Comparison of ENCODE assay signal across 18 mouse cellular contexts in genomic region chr17:91088991-91089390, GRCm38 (mm10). TPM values are rescaled to one million over a fixed set of nuclear protein-coding genes. Genes with fewer than 3 reads are reported as not detected.
DNase-seq lines count a peak whose midpoint lies in the region; ATAC-seq and TF ChIP-seq lines count a peak whose summit lies in the region.
"Had no signal": no experiment of that assay in that cellular context is flagged by ENCODE, and none has a peak within 500 bp of the region (broad histone marks: within the 10 kb centered on the region; RNA-seq: fewer than 3 reads in every experiment).

No protein-coding gene starts in this region.

- H3K4me3 ChIP-seq in hindbrain, embryonic 14.5 days (replicated peaks; ENCODE audit: low read length), result no peak overlapping the region
- no peak overlapping the region for H3K4me3 ChIP-seq in hindbrain, embryonic 11.5 days (ENCODE audit: low read depth, low read length)
- no peak overlapping the region for H3K4me3 ChIP-seq in neural tube, embryonic 15.5 days (replicated peaks)
- H3K4me3 ChIP-seq in midbrain, postnatal 0 days (ENCODE audit: low read depth, low read length), result no peak overlapping the region
- H3K4me3 ChIP-seq: embryonic facial prominence, embryonic 10.5 days; erythroblast, embryonic 14.5 days; heart, embryonic 13.5 days; liver, embryonic 15.5 days had no signal

- no peak for ATAC-seq in hindbrain, embryonic 14.5 days (ENCODE audit: low FRiP score)
- ATAC-seq in hindbrain, embryonic 11.5 days (ENCODE audit: low FRiP score), result no peak
- no peak for ATAC-seq in neural tube, embryonic 15.5 days (ENCODE audit: low FRiP score)
- ATAC-seq in midbrain, postnatal 0 days (ENCODE audit: low FRiP score), result no peak
- ATAC-seq: forebrain, embryonic 16.5 days; intestine, embryonic 16.5 days; lung, postnatal 0 days; Patski had no signal

- H3K36me3 ChIP-seq in hindbrain, embryonic 14.5 days (replicated peaks; ENCODE audit: control insufficient read depth, insufficient read depth), result peaks cover 22% of the 10 kb centered on the region
- H3K36me3 ChIP-seq in hindbrain, embryonic 11.5 days (ENCODE audit: control insufficient read depth, insufficient read depth, low read length), result 0 out of 2 replicates have a peak, but pooled peaks cover 5% of the 10 kb centered on the region
- peaks cover 20% of the 10 kb centered on the region for H3K36me3 ChIP-seq in neural tube, embryonic 15.5 days
- H3K36me3 ChIP-seq in midbrain, postnatal 0 days (ENCODE audit: insufficient read depth, low read length), result peaks cover 15% of the 10 kb centered on the region
- H3K36me3 ChIP-seq: heart, embryonic 13.5 days; liver, embryonic 15.5 days had no signal

- peaks cover 25% of the 10 kb centered on the region for H3K4me1 ChIP-seq in hindbrain, embryonic 14.5 days (replicated peaks; ENCODE audit: control insufficient read depth, insufficient read depth, low read length)
- no peaks in the 10 kb centered on the region for H3K4me1 ChIP-seq in hindbrain, embryonic 11.5 days (replicated peaks; ENCODE audit: control insufficient read depth, insufficient read depth, low read length)
- H3K4me1 ChIP-seq in neural tube, embryonic 15.5 days, result peaks cover 24% of the 10 kb centered on the region
- H3K4me1 ChIP-seq in midbrain, postnatal 0 days (ENCODE audit: insufficient read depth, low read length), result peaks cover 4% of the 10 kb centered on the region; the same call in 1 of the 2 replicates
- H3K4me1 ChIP-seq: liver, embryonic 15.5 days had no signal

- peak overlapping the region; percentile 35 for H3K4me2 ChIP-seq in hindbrain, embryonic 14.5 days (replicated peaks)
- no peak overlapping the region for H3K4me2 ChIP-seq in hindbrain, embryonic 11.5 days (replicated peaks; ENCODE audit: low read depth, low read length)
- peak overlapping the region; percentile 17; the same call in 1 of the 2 replicates for H3K4me2 ChIP-seq in neural tube, embryonic 15.5 days
- peak overlapping the region; percentile 26; the same call in 1 of the 2 replicates for H3K4me2 ChIP-seq in midbrain, postnatal 0 days (ENCODE audit: low read depth, low read length, poor library complexity, severe bottlenecking)
- H3K4me2 ChIP-seq: liver, embryonic 15.5 days had no signal

- no peaks in the 10 kb centered on the region for H3K27me3 ChIP-seq in hindbrain, embryonic 14.5 days (ENCODE audit: control insufficient read depth, insufficient read depth, low read length)
- H3K27me3 ChIP-seq in hindbrain, embryonic 11.5 days (ENCODE audit: control insufficient read depth, insufficient read depth, low read length), result no peaks in the 10 kb centered on the region
- H3K27me3 ChIP-seq in neural tube, embryonic 15.5 days (replicated peaks), result no peaks in the 10 kb centered on the region
- H3K27me3 ChIP-seq in midbrain, postnatal 0 days (ENCODE audit: insufficient read depth, low read length), result no peaks in the 10 kb centered on the region
- H3K27me3 ChIP-seq: liver, embryonic 15.5 days; Patski had no signal

- WGBS in hindbrain, embryonic 14.5 days, result 95% methylated on average over 11 of the region's 11 CpGs
- 91% methylated on average over 11 of the region's 11 CpGs for WGBS in hindbrain, embryonic 11.5 days
- 89% methylated on average over 11 of the region's 11 CpGs for WGBS in neural tube, embryonic 15.5 days
- WGBS in midbrain, postnatal 0 days, result 90% methylated on average over 11 of the region's 11 CpGs

- H3K9ac ChIP-seq in hindbrain, embryonic 14.5 days, result no peak overlapping the region
- H3K9ac ChIP-seq in hindbrain, embryonic 11.5 days (ENCODE audit: low read depth, low read length), result no peak overlapping the region
- H3K9ac ChIP-seq in neural tube, embryonic 15.5 days (replicated peaks), result no peak overlapping the region
- H3K9ac ChIP-seq in midbrain, postnatal 0 days (replicated peaks; ENCODE audit: low read length, poor library complexity, severe bottlenecking), result no peak overlapping the region
- H3K9ac ChIP-seq: heart, embryonic 13.5 days; liver, embryonic 15.5 days had no signal

- H3K27ac ChIP-seq in hindbrain, embryonic 14.5 days, result no peak overlapping the region
- no peak overlapping the region for H3K27ac ChIP-seq in hindbrain, embryonic 11.5 days (ENCODE audit: low read depth, low read length)
- no peak overlapping the region for H3K27ac ChIP-seq in neural tube, embryonic 15.5 days (replicated peaks)
- no peak overlapping the region for H3K27ac ChIP-seq in midbrain, postnatal 0 days (ENCODE audit: low read depth, low read length)
- H3K27ac ChIP-seq: embryonic facial prominence, embryonic 10.5 days; heart, embryonic 13.5 days; liver, embryonic 15.5 days had no signal

- no peak for DNase-seq in hindbrain, embryonic 14.5 days (ENCODE audit: low spot score)
- DNase-seq in hindbrain, embryonic 11.5 days (ENCODE audit: low spot score), result no peak
- no peak for DNase-seq in neural tube, embryonic 10.5 days (ENCODE audit: extremely low spot score, low spot score)
- DNase-seq in cerebellum, adult 9-11 months, result peak; percentile 53
- no peak for DNase-seq in midbrain, postnatal 0 days (ENCODE audit: low spot score)
- no peak for DNase-seq in thymus, postnatal 25 days
- DNase-seq: adrenal gland, postnatal 36 days; heart, adult 11 months; heart, postnatal 36 days had no signal

- TF ChIP-seq CTCF in midbrain, postnatal 0 days (IDR thresholded peaks at IDR 0.05), result no peak

- H3K9me3 ChIP-seq in hindbrain, embryonic 14.5 days (ENCODE audit: control insufficient read depth, low read length), result peaks cover 19% of the 10 kb centered on the region
- no peaks in the 10 kb centered on the region for H3K9me3 ChIP-seq in hindbrain, embryonic 11.5 days (ENCODE audit: control insufficient read depth, low read length)
- H3K9me3 ChIP-seq in neural tube, embryonic 15.5 days (replicated peaks), result peaks cover 5% of the 10 kb centered on the region
- 0 out of 2 replicates have a peak, but pooled peaks cover 5% of the 10 kb centered on the region for H3K9me3 ChIP-seq in midbrain, postnatal 0 days (ENCODE audit: low read length)
- H3K9me3 ChIP-seq: liver, embryonic 15.5 days had no signal

RNA-seq across cellular contexts. Expression of gene Nrxn1, which starts 3.9 kb away (rescaled TPM):
- polyA plus RNA-seq in hindbrain, embryonic 14.5 days (2014; fragmentation: Nextera tagmentation; extraction: Ambion mirVana), result 204 and 210 TPM in 2 replicates
- polyA plus RNA-seq in hindbrain, embryonic 11.5 days (2014; fragmentation: Nextera tagmentation; extraction: Ambion mirVana), result 25.0 and 27.9 TPM in 2 replicates
- polyA plus RNA-seq in neural tube, embryonic 15.5 days (2015; fragmentation: Nextera tagmentation; extraction: Ambion mirVana), result 222 and 245 TPM in 2 replicates
- 472 and 498 TPM in 2 replicates for total RNA-seq in midbrain, postnatal 0 days (2014; rRNA removed)
- polyA plus RNA-seq in midbrain, postnatal 0 days (2015; fragmentation: Nextera tagmentation; extraction: Ambion mirVana), result 209 and 240 TPM in 2 replicates
- polyA plus RNA-seq: erythroblast, embryonic 14.5 days; Patski had no signal
